Mouse (Mus musculus) mesoderm, embryonic 11.5 days (tissue): Measurements from ENCODE around the gene Atp6v0a4.

Experiments used
- DNase-seq: peaks from one replicate; pipeline ENCODE4 v3.0.0-alpha.2; 2012; ENCODE audit warnings: low read depth, low spot score

Atp6v0a4 gene

GRCm38 (mm10) chr6:38124207-38124835, at the start of gene Atp6v0a4:
Gene Atp6v0a4 (minus strand): TSS chr6:38124586.
- no peak for DNase-seq

GRCm38 (mm10) chr6:38165385-38165784, 41.0 kb upstream of the Atp6v0a4 start:
- DNase-seq: peak; percentile 47

DNA sequence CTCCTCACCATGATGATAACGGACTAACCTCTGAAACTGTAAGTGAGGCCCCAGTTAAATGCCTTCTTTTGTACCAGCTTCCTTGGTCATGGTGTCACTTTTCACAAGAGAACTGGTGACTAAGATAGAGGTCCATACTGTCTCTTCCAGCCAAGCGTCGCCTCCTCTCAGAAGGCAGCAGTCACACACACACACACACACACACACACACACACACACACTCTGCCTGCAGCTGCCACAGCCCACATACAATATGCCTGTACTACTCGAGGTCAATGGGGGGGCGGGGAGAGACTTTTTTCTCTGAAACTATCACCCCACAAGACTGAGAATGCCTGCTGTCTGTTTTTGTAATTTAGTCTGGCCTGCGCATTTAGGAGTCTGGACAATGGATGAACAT, 40.3 kb upstream of the Atp6v0a4 start:
- DNase-seq: no peak

DNA sequence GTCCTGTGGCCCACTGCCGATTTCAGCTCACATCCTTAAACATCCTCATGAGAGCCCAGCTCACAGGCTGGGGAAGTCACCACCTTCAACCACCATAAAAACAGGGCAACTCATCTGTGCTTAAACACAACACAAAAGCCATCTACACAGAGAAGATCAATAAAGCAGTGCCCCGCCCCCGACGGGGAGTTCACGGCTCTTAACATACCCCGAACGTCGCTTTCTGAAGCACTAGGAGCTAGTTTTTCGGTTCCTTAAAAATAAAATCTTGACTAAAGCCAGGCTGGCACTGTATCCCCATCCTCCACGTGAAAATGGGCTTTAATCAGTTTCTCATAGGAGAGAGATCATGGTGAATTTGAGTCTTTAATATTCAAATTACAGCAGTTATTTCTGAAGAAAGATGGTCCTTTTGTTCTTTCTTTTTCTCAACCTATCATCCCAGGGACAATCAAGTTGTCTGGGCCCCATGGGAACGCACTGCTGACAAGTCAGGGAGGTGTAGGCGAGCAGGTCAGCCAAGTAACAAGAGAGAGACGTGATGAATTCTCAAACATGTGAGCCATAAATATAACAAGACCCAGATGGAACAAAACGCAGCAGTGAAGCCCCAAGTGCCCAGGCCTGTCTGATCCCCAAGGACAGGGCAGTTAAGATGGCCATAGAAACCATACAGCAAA, 38.6 kb upstream of the Atp6v0a4 start:
- DNase-seq: peak; percentile 58

GRCm38 (mm10) chr6:38160556-38160955, 36.2 kb upstream of the Atp6v0a4 start:
- DNase-seq: no peak

- peak; percentile 87 for DNase-seq
Measured at GRCm38 (mm10) chr6:38160102-38160501, 35.7 kb upstream of the Atp6v0a4 start.

GRCm38 (mm10) chr6:38159576-38159975, 35.2 kb upstream of the Atp6v0a4 start:
- DNase-seq: no peak

GRCm38 (mm10) chr6:38157925-38158324, 33.5 kb upstream of the Atp6v0a4 start:
- no peak for DNase-seq

GRCm38 (mm10) chr6:38156204-38156603, 31.8 kb upstream of the Atp6v0a4 start:
- DNase-seq: no peak

DNA sequence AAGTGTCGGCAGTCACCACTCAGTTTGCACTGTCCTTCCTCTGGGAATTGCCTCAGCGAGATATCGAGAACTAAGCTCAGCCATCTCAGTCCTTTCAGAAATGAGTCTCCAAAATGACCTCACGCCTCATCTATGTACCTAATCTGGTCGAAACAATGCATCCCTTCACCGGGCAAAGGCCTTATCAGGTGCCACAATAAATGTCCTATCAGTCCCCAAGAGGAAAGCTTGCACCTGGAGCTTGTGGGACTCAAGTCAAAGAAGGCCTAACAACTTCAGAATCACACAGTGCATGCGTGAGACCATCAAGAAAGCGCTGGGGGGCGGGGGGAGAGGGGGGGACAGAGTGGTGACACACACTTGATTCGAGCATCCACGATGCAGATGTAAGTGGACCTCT, 27.9 kb upstream of the Atp6v0a4 start:
- DNase-seq: no peak

DNA sequence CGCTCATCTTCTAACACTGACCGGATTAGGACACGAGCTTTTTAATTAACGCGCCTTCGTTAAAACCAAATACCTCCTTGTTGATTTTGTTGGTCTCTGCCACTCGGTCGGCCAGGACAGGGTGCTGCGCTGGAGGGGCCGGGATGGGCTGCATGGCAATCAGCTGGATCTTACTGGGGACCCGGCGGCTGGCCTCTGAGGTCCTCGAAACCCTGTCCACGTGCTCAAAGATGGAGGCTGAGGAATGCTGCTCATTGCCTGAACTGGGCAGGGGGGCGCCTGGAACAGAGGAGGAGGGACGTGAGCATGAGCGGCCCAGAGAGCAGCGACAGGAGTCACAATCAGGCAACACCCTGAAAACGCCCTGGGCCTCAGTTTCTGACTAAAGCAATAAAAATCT, 25.1 kb upstream of the Atp6v0a4 start:
- DNase-seq: no peak

- no peak for DNase-seq
Measured at GRCm38 (mm10) chr6:38148626-38149025, 24.2 kb upstream of the Atp6v0a4 start.

GRCm38 (mm10) chr6:38147301-38147700, 22.9 kb upstream of the Atp6v0a4 start:
- no peak for DNase-seq

DNA sequence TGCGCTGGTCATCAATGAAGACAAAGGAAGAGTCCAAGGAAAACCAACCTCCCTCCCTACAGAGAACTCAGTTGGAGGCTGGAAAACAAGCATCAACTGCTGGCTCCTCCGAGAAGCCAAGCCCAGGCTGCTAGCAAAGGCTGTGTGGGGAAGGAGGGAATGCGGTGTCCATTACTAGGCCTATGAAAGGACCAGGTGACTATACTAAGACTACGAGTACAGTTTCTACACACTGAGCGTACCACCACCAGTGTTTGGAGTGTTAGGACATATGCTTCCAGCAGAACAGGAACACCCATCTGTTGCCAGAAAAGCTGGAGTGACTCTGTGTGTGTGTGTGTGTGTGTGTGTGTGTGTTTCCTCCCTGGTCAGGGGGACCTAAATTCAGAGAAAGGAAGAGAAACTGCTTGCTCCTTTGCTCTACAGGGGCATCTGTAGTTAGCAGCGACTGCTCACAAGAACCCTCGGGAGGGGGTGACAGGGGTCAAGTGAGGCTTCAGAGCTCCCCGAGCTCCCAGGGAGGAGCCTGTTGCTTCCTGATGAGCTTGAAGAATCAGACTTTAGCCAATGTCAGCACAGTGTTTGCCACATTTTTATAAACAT, 21.2 kb upstream of the Atp6v0a4 start:
- no peak for DNase-seq

- DNase-seq: no peak
Measured at GRCm38 (mm10) chr6:38144161-38144998, 20.0 kb upstream of the Atp6v0a4 start.

DNA sequence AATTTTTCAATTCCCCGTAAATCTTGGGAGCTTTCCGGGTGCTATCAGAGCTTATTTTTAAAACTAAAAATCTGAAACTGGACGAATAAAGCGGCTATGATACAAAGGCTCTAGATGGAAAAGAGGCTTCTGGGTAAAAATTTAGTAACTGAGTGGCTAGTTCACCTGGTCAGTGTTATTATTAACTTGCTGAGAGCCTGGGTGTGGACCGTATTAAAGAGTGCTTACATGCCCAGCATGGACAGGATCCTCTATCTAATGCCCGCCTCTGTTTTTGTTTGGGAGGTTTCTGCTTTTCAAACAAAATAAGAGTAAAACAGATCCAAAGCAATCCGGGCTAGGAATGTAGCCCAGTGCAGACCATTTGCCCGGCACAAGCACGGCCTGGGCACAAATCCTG, 16.0 kb upstream of the Atp6v0a4 start:
- no peak for DNase-seq

GRCm38 (mm10) chr6:38139086-38139485, 14.7 kb upstream of the Atp6v0a4 start:
- DNase-seq: no peak

- DNase-seq: no peak
Measured at GRCm38 (mm10) chr6:38134806-38135559, 10.6 kb upstream of the Atp6v0a4 start.

DNA sequence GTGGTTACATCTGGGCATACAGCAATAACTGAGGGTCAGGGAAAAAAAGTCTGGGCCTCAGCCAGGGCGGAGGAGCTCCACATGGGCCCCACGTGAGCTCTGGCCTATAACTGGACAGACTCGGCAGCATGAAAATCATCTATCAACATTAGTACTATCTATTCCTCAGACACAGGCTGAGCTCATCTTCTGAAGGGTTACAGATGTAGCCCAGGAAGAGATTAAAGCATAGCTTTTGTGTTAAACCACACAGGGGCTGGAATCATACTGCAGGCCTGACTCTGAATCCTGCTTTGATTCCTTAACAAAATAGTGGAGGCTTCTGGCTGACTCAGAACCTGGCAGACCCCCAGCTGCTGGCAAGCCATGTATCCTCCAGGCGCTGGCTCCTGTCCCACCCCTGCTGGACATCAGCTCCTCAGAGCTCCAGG, 7.4 kb upstream of the Atp6v0a4 start:
- no peak for DNase-seq

GRCm38 (mm10) chr6:38129883-38130282, 5.5 kb upstream of the Atp6v0a4 start:
- DNase-seq: no peak

DNA sequence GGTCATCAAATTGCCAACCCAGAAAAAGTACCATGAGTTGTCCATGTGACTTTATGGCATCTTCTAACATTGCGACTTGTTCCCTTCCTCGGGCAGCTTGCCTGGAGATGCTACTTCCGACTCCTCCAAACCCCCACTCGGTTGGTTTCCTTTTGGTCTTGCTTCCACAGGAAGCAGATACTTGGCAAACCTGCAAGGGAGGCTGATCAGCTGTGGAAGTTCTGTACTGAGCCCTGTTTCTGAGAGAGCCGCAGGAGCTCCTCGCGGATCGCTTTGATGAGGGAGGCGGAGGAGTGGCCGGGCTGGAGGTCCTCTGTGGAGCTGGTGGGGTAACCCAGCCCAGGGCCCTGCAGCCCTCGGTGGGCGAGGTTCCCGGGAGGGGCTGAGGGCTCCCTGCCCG, 3.7 kb upstream of the Atp6v0a4 start:
- DNase-seq: no peak
